Mouse (Mus musculus) R1 (cell line): ENCODE results near the gene Adgrl3.
A peak's percentile ranks its signal among the peaks of the same experiment; 100 is the strongest.

Experiments used
- DNase-seq: peaks from one replicate; pipeline ENCODE4 v3.0.0-alpha.2; 2018; ENCODE audit warnings: low read depth, low spot score

Adgrl3 gene

DNA sequence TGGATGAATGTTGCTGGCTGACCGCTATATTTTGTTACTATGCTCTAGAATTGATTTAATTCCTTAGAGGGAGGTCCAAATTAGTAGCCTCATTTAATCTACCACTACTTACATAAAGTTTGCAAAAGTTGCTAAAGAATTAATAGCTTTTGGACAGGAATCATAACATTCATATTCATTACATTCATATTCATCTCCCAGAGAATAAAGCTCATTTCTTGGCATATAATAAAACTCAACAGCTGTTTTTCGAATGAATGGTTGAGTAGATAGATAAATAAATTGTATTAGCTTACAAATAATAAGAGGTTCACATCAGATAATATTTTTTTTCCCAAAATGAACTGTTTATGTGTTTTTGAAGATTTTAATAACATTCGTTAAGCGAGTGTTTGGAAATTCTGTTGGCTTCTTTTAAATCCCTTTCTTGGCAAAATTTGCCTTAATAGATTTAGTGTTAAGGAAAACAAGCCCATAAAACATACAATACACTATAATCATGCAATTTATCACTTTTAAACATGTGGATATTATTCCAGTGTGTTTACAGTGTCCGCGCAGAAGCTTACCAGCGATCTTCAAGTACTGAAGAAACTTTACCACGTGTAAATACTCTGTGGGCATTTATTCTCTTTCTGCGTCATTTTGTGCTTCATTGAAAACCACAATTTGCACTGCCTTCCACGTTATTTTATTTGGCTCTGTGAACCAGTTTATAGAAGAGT lies 350.4 kb downstream of the Adgrl3 start:
- DNase-seq: no peak

DNA sequence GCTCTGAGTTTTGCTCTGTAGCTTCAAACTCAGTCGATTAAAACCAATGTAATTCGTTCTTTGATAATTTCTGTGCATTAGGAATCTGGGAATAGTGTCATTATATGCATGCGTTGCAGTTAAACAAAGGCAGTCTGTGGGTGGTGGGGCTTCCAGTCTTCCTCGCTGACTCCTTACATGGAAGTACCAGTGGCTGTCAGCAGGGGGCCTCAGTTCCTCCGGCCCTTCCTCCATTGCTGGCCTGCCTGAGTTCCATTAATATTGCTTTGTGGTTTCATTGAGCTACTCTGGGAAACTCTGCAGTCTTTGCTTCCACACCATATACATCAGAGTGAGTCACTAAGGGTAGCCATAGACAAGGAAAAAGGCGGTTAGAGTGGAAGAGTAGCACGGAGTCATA lies 356.1 kb downstream of the Adgrl3 start:
- peak; percentile 31 for DNase-seq

DNA sequence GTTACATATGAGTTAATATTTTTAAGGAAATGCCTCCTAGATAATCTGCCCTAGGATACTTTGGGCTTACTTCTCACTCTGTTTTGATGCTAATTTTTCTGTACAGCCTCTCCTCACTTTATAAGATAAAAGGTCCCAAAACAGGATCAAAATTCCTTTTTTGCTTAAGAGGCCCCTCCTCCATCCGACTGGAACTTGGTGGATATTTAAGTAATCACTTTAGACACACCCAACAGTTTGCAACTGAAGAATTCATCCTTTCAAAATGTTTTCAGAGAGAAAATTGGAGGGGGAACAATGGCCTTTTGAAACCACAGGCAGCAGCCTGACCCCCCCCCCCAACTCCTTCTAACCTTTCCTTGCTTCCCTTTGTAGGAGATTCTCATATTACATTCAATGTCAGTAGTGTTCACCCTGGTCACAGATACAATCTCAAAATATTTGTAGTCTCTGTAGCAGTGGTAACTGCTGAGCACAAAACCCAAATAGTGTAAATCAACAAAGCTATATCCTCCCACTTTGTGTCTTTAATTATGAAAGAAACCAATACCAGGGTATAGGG lies 385.7 kb downstream of the Adgrl3 start:
- DNase-seq: no peak

DNA sequence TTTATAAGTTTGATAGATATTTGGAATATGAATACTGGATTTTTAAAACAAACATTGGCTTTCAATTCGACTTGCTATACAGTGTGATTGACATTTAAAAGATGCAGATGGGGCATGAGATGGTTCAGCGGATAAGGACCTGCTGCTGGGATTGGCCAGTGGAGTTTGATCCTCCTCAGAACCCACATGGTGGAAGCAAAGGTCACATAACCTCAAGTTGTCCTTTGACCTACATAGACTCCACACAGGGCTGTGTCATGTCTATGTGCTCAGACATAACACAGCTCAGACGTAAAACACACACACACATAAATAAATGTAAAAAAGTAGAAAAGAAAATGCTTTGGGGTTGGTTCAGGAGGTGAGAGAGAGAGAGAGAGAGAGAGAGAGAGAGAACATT lies 397.4 kb downstream of the Adgrl3 start:
- no peak for DNase-seq

DNA sequence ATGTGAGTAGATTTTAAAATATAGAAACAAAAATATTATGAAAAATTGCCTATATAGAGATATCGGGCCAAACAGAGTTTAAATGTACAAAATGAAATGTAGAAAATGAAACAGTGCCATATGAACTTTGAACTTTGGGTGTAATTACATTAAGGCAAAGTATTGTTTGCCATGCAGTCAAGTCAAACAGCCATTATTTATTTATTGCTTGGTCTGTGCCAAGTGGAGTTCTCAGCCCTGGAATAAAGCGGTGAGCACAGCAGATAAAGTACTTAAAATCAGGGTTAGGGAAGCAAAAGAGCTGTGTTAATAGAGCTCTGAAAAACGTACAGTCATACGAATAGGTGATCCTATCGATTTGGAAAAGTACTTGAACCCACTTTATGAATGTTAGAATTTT lies 407.5 kb downstream of the Adgrl3 start:
- DNase-seq: no peak

DNA sequence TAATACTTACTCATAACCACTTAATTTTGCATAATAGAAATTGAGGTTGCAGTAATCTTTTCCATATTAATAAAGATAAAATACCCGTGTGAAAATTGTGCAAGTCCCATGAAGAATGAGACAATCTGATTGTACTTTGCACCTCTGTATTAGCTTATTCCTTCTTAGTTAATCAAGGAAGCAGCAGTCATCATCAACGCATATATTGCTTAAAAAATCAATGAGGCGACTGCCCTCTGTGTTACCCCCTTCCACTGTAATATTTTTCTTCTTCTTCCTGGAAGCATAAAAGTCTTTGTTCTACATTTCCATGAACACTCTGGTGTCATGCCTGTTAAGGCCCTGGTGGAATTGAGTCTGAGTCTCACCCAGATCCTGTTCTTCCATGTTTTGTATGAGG lies 416.4 kb downstream of the Adgrl3 start:
- no peak for DNase-seq

DNA sequence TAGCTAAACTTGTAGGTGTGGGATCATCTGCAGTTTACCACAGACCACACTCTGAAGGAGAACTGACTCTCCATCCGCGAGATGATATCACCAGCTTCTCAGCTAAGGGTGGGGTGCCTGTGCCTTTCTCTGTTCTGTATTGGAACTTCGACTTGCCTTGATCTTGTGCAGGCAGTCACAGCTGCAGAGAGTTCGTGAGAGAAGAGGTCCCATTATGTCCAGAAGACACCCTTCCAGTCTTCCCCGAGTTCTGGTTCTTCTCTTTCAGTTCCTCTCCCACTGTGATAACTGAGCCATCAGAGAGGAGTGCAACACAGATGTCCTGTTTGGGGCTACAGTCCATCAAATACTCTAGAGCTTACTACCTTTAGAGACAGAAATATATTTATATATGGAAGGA lies 422.2 kb downstream of the Adgrl3 start:
- DNase-seq: no peak

DNA sequence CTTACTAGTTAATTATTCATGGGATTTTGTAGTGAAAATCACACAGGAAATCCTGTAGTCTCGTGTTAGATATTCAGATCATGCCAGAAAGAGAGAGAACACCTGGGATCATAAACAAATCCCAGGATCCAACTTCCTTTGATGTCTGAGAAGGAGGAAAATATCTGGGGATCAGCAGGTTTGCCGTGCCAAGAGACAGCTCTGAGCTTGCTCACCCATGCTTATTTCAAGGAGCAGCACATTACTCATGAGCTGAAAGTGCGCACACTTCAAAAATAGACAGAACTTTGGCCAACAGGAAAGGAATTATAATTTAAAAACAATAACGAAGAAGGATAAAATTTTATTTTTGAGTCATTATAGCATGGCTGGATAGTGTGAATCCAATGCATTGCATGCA lies 446.0 kb downstream of the Adgrl3 start:
- no peak for DNase-seq

DNA sequence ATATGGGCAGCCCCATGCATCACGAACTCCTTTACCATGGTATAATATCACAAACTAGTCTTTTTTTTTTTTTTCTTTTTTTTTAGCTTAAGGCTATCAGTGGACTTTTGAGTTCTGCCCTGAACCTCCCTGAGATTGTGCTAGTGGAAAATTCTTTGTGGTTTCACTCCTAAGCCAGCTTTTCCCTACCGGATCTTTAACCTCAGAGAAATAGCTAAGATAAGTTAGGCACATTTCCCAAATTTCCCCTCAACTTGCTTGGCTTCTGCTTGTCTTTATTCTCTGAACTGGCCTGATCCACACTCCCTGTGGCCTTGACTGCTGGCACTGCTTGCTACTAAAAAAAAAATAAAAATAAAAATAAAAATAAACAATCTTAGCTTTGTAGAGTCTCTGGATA lies 454.7 kb downstream of the Adgrl3 start:
- no peak for DNase-seq

DNA sequence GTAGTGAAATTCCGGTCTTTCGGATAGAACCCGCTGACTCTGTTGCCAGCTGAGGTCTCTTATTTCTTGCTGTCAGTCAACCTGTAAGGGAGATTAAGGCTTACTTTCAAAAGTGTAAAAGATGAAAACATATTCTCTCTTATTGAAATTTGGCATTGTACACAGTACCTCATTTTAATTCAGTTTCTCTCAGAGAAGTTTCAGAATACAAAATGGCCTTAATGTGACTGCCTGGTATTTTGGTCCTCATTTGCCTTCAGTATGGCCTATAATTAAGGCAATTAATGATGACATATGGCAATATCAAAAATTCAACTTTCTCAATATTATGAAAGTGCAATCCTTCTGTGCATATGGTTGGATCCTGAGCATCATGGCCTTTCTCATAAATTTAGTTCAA lies 455.5 kb downstream of the Adgrl3 start:
- no peak for DNase-seq

DNA sequence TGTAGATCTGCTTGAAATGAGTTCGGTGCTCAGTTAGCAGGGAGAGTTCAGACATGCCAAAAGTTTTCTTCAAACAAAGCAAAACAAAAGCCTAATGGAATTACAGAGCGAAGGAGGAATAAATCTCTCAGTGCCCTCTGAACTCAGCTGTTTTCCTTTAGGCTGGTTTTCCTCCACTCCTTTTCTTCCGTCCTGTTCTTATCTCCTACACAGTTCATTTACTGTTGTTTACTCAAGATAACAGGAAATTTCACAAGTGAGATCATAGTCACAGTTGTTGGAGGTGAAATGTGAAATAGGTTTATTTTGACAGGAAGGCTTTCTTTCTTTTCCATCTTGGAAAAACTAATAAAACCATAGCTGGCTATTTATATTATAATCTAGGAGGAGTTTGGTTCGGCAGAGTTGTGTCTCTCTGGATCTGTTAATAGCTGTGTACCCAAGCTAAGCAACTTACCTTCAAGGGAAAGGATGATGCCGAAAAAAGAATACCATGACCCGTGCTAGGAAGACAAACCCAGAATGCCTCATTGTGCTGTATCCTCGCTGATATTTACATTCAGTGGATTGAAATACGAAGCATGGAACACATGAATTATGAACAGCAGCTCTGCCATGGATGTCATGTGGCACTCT lies 456.2 kb downstream of the Adgrl3 start:
- DNase-seq: no peak

DNA sequence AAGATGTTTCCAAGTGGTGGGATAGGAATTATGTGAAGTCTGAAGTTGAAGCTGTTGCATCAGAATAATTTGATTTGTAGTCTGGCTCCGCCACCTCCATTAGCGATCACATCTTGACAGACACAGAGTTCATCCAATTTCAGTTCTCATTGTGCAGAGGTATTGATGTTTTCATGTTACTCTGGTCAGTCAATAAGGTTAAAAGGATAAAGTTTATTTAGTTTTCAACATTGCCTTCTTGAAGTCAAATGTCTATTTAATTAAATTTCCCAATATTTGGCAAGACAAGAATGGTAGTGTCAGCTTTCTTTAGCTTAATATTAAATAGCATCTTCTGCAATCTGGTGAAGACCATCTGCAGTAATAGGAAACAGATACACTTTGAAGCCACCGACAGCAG lies 461.0 kb downstream of the Adgrl3 start:
- no peak for DNase-seq

DNA sequence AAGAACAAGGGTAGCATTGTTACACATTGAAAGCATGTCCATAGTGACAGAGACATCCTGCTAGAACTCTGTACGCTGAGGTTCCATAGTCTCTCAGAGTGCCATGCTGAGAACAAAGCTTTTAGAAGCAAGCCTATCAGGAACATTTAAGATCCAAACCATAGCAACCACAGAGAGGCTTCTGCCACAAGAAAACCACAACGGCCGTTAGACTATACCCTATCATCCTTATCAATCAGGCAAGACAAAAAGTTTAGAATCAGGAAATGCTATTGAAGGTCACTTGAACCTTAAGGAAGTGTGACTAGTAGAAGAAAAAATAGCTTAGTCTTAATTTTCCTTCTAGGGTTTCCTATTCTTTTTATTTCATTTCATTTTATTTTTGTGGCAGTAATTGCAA lies 464.0 kb downstream of the Adgrl3 start:
- DNase-seq: no peak

DNA sequence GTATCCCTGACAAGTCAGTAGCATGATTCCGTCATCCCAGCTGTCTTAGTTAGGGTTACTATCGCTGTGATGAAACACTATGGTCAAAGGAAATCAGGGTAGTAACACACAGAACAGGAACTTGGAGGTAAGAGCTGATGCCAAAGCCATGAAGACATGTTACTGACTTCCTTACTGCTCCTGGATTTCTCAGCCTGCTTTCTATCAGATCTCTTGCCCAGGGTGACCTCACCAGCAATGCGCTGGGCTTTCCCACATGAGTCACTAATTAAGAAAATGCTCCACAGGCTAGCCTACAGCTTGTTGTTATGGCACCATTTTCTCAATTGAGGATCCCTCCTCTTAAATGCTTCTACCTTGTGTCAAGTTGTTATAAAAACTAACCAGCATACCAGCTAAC lies 481.1 kb downstream of the Adgrl3 start:
- DNase-seq: no peak

DNA sequence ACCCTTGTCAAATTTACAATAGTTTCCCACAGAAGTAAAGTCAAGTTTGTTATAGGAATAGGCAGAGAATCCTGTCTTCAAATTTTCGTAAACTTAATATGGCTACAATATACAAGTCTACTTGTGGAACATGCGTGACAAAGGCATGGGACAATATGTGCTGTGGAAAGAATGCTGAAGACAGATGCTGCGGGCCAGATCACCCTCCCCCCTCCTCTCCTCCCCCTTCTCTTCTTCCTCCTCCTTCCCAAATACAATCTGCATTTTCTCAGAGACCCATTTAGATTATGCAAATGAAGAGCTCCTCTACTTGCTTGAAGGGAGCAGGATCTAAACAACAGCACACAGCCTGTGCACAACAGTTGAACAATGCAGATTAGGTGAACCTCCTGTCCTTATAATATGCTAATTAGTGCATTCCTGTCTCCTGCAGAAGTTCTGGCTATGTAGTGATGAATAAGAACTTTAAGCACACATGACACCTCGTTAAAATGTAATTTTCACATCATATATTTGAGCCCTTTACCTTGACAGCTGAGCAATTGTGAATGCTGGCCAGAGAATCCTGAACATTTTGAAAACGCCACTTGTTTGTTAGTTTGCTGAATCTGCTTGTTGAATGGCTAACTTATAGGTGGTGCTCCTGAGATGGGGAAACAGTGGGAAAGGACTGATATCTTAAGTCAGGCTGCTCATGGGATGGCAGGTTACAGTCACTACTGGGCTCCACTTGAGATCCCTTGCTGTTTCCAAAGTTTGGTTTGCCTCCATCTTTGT lies 499.0 kb downstream of the Adgrl3 start:
- peak; percentile 81 for DNase-seq

DNA sequence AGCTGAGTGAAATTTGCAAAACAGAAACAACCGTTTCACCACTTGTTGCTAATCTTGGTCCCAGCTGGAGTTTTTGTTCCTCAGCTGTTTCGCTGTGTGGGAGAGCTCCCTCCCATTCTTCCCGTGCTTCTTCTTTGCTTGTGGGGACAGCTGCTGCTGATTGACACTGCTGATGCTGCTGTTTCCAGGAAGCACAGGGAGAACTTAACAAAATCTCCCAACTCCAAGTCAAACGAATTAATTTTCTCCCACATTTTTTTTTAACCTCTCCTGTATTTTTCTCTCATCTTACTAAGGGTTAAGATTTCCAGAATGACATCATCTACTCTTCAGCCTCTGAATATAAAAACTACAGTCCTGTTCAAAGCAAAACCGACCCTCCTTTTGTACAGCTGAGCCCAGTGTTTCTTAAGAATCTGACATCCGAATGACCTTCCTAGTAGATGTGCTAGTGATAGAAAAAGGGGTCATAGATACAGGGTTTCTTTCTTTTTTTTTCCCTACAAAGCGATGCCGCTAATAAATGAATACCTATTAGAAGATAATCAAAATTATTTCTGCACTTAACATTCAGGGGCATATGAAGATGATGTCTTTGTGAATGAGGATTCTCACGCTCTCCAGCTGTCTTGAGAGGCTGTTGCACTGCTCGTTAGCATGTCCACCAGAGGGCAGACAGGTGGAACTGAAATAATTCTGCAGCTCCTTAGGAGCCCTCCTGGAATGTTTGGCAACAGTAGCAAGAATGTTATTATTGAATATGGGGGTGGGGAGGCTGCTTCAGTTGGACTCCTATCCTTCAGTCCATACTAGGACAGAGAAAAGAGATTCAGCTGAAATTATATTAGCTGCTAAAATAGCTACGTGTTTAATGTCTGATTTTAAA lies 499.8 kb downstream of the Adgrl3 start:
- peak; percentile 82 for DNase-seq

DNA sequence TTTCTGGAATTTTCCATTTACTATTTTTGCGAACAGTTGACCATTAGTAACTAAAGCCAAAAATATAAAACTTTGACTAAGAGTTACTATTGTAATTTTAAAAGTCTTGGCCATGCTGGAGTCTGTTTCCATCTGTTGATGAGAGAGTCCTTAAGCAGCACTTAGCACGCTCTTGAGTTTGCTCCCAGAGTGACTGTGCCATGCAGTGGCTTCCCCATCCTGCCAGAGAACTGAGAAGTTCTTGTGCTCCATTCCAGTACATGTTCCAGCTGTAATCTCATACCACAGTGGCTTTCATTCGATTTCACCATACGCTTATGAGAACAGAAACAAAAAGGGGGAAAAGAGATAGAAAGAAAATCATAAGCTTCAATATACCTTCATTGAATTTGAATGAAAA lies 502.8 kb downstream of the Adgrl3 start:
- no peak for DNase-seq

DNA sequence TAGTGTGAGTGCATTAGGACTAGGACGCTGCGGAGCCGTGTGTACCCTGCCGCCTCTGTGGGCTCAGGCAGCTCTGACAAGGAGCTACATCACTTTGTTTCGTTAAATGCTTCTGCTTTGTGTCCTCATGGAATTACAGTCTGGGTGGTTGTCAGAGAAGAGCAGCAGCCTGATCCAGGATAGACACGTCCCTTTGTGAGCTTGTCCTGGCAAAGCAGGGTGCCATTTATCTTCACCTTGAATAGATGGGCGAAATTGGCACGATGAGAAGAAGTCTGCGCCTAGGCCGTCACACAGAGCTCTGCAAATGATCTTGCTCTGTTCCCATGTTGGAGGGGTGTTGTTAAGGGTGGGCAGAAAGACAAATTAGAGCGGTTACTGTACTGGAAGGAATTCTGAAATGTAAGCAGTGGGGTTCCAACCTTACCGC lies 504.6 kb downstream of the Adgrl3 start:
- no peak for DNase-seq

DNA sequence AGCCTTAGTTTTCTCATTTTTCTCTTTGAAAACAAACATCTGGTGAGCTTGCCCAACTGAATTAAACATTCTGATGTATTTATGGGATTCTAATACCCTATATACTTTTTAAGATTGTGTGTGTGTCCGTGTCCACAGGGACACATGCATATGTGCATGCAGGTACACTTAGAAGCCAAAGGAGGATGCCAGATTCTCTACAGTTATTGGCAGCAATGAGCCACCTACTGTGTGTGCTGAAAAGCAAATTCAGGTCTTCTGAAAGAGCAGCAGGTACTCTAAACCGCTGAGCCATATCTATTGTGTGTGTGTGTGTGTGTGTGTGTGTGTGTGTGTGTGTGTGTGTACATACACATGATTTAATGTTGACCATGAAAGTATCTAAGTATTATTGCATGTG lies 505.4 kb downstream of the Adgrl3 start:
- DNase-seq: no peak

DNA sequence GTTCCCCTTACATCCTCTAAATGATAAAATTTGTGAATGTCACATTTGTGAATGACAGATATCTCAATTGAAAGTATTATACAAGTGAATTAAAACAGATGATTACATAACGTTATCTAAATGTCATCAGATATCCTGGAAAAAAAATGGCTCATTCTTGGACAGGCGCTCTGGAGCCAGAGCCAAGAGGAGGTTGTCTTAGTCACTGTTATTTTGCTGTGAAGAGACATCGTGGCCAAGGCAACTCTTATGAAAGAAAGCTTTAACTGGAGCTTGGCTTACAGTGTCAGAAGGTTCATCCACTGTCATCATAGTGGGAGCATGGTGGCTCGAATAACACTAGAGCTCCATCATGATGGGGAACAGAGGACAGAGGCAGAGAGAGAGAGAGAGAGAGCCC lies 511.7 kb downstream of the Adgrl3 start:
- DNase-seq: no peak

DNA sequence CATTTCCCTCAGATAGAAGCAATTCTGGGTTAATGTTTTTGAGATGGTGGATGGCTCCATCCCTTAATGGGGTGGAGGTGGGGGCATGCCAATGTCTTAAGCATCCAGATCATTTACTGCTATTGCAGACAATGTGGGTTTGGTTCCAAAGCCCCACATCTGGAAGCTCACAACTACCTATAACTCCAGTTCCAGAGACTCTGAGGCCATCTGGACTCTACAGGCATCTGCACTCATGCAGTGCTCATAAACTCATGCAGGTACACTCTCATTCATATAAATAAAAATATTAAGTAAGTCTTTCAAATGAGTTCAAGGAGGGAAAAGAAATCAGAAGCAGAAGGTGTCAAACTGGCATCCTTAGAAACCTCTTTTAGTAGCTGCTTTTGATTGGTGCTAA lies 530.3 kb downstream of the Adgrl3 start:
- DNase-seq: no peak

DNA sequence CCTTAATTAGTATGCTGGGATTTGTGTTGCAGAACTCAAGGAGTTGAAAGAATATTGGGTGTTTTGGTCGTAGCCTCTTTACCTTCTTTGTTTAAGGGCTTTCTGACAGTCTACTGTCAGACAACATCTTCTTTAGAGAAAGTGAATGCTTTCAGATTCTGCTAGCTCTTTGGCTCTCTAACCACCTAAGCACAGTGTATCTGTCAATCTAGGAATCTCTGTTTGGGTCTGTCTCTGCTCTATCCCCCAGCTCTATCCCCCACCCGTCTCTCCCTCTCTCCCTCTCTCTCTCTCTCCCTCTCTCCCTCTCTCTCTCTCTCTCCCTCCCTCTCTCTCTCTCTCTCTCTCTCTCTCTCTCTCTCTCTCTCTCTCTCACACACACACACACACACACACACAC lies 535.2 kb downstream of the Adgrl3 start:
- peak; percentile 26 for DNase-seq
